Mouse (Mus musculus): ENCODE data around the gene Zfp593. TPM values are rescaled to one million over a fixed set of nuclear protein-coding genes. Genes with fewer than 3 reads are reported as not detected.

Zfp593 gene
- polyA plus RNA-seq, 1 experiment: 7.2 TPM

- 39% methylated on average over 11 of the region's 11 CpGs for WGBS
- H3K4me3 ChIP-seq (replicated peaks; ENCODE audit: extremely low read depth, low read depth, low read length): no peak overlapping the region
- H3K4me1 ChIP-seq (ENCODE audit: control insufficient read depth, insufficient read depth, low read length): peaks cover 4% of the 10 kb centered on the region
- no peak for DNase-seq
- TF ChIP-seq POLR2A (IDR thresholded peaks at IDR 0.05; ENCODE audit: borderline replicate concordance, extremely low read depth, low read depth, low read length) (no peak), CTCF (IDR thresholded peaks at IDR 0.05; ENCODE audit: insufficient read depth, low read length) (no peak)
These were observed 12.0 kb upstream of the Zfp593 start for GRCm38 (mm10) chr4:134257198-134258009.

- TF ChIP-seq POLR2A (IDR thresholded peaks at IDR 0.05; ENCODE audit: borderline replicate concordance, extremely low read depth, low read depth, low read length): no peak
- no peak for DNase-seq
- H3K4me1 ChIP-seq (ENCODE audit: control insufficient read depth, insufficient read depth, low read length): peaks cover 4% of the 10 kb centered on the region
- WGBS: 28% methylated on average over 19 of the region's 19 CpGs
- H3K4me3 ChIP-seq (replicated peaks; ENCODE audit: extremely low read depth, low read depth, low read length): no peak overlapping the region
These were observed 11.2 kb upstream of the Zfp593 start for GRCm38 (mm10) chr4:134256407-134257197.

DNA sequence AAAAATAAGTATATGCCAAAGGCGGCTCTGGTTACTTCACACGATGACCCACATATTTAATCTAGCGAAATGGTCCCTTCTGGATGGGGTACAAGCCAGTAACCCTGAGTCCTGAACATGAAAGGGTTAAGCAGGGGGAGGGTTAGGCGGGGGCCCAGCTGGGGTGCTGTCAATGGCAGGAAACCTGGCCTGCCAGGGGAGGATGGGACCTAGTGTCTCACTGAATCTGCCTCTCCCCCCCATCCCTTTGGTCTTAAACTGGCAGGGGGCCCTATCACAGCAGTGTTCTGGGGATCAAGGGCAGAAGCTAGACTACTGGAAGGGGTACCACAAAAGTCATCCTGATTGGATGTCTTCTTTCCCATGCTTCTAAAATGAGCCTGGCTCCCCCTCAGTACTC lies 10.5 kb upstream of the Zfp593 start:
- H3K4me3 ChIP-seq (replicated peaks; ENCODE audit: extremely low read depth, low read depth, low read length): no peak overlapping the region
- DNase-seq: no peak
- 48% methylated on average over 4 of the region's 4 CpGs for WGBS
- peaks cover 7% of the 10 kb centered on the region for H3K4me1 ChIP-seq (ENCODE audit: control insufficient read depth, insufficient read depth, low read length)
- TF ChIP-seq POLR2A (IDR thresholded peaks at IDR 0.05; ENCODE audit: borderline replicate concordance, extremely low read depth, low read depth, low read length) (no peak), CTCF (IDR thresholded peaks at IDR 0.05; ENCODE audit: insufficient read depth, low read length) (no peak)

DNA sequence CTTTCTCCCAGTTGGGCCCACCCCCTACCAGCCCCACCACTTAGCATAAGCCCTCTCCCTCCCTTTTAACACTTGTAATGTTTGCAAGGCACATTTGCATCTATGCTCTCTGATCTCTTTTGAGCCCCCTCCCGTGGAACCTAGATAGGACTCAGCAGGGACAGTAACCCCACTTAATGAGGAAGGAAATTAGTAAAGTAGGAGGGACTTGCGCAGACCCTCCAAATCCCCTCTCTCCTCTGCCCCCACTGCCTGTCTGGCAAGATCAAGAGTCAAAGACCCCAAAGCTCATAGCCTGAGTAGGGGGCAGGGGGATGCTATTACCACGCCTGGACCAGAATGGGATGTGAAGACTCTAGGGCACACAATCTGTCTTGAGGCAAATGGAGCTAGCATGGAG lies 9.4 kb upstream of the Zfp593 start:
- WGBS: 66% methylated on average over 3 of the region's 3 CpGs
- TF ChIP-seq POLR2A (IDR thresholded peaks at IDR 0.05; ENCODE audit: borderline replicate concordance, extremely low read depth, low read depth, low read length): no peak
- no peak for TF ChIP-seq CTCF (IDR thresholded peaks at IDR 0.05; ENCODE audit: insufficient read depth, low read length)
- peaks cover 10% of the 10 kb centered on the region for H3K4me1 ChIP-seq (ENCODE audit: control insufficient read depth, insufficient read depth, low read length)
- no peak for DNase-seq
- H3K4me3 ChIP-seq (replicated peaks; ENCODE audit: extremely low read depth, low read depth, low read length): no peak overlapping the region

GRCm38 (mm10) chr4:134253722-134254324 lies 8.4 kb upstream of the Zfp593 start, which contains the start of gene Grrp1:
Gene Grrp1 (minus strand): TSS chr4:134254106.
- TF ChIP-seq POLR2A (IDR thresholded peaks at IDR 0.05; ENCODE audit: borderline replicate concordance, extremely low read depth, low read depth, low read length): peak; percentile 97; the same call in 1 of the 2 replicates
- no peak for TF ChIP-seq CTCF (IDR thresholded peaks at IDR 0.05; ENCODE audit: insufficient read depth, low read length)
- Histone ChIP-seq H3K4me3 (replicated peaks; ENCODE audit: extremely low read depth, low read depth, low read length) (peak within 1 kb of the TSS; percentile 67), H3K4me1 (ENCODE audit: control insufficient read depth, insufficient read depth, low read length) (peaks cover 15% of the 10 kb centered on the region)
- 6% methylated on average over 13 of the region's 13 CpGs for WGBS
- DNase-seq: no peak

- no peak for DNase-seq
- Histone ChIP-seq H3K4me3 (replicated peaks; ENCODE audit: extremely low read depth, low read depth, low read length) (peak overlapping the region; percentile 67), H3K4me1 (ENCODE audit: control insufficient read depth, insufficient read depth, low read length) (peaks cover 13% of the 10 kb centered on the region)
- 33% methylated on average over 15 of the region's 15 CpGs for WGBS
- TF ChIP-seq POLR2A (IDR thresholded peaks at IDR 0.05; ENCODE audit: borderline replicate concordance, extremely low read depth, low read depth, low read length) (peak; percentile 32; the same call in 1 of the 2 replicates), CTCF (IDR thresholded peaks at IDR 0.05; ENCODE audit: insufficient read depth, low read length) (no peak)
These were observed 7.7 kb upstream of the Zfp593 start for GRCm38 (mm10) chr4:134252911-134253721.

- WGBS: 23% methylated on average over 22 of the region's 22 CpGs
- peak; percentile 25 for DNase-seq
- Histone ChIP-seq H3K4me1 (ENCODE audit: control insufficient read depth, insufficient read depth, low read length) (peaks cover 11% of the 10 kb centered on the region), H3K4me3 (replicated peaks; ENCODE audit: extremely low read depth, low read depth, low read length) (peak overlapping the region; percentile 67)
- TF ChIP-seq POLR2A (IDR thresholded peaks at IDR 0.05; ENCODE audit: borderline replicate concordance, extremely low read depth, low read depth, low read length) (peak; percentile 21; the same call in 1 of the 2 replicates), CTCF (IDR thresholded peaks at IDR 0.05; ENCODE audit: insufficient read depth, low read length) (no peak)
These were observed 6.9 kb upstream of the Zfp593 start for GRCm38 (mm10) chr4:134252131-134252910.
